Mouse (Mus musculus) midbrain, embryonic 15.5 days (tissue): ENCODE data around the gene Kif14. TPM values are rescaled to one million over a fixed set of nuclear protein-coding genes. Genes with fewer than 3 reads are reported as not detected.
A peak's percentile ranks its signal among the peaks of the same experiment; 100 is the strongest.

Source experiments
- ATAC-seq: fragments of 200-750 bp; cut with Nextera tagmentation; replicated peaks from 2 replicates; pipeline ENCODE4 v1.8.0; 2017; ENCODE audit warnings: moderate TSS enrichment
- H3K27ac ChIP-seq: fragments of 300-500 bp; sonication (generic); 2 replicates; pipeline ENCODE4 v1.5.1; 2015; ENCODE audit warnings: mild to moderate bottlenecking, inconsistent platforms
- H3K27me3 ChIP-seq: fragments of 300-500 bp; sonication (generic); replicated peaks from 2 replicates; pipeline ENCODE4 v1.6.1; 2015; ENCODE audit warnings: inconsistent platforms
- H3K36me3 ChIP-seq: fragments of 300-500 bp; sonication (generic); replicated peaks from 2 replicates; pipeline ENCODE4 v1.6.1; 2015; ENCODE audit warnings: inconsistent platforms
- H3K4me1 ChIP-seq: fragments of 300-500 bp; sonication (generic); 2 replicates; pipeline ENCODE4 v1.6.1; 2015; ENCODE audit warnings: inconsistent platforms
- H3K4me2 ChIP-seq: fragments of 300-500 bp; sonication (generic); 2 replicates; pipeline ENCODE4 v1.6.1; 2015; ENCODE audit warnings: inconsistent platforms, mild to moderate bottlenecking, moderate library complexity
- H3K4me3 ChIP-seq: fragments of 300-500 bp; sonication (generic); 2 replicates; pipeline ENCODE4 v1.5.1; 2015; ENCODE audit warnings: mild to moderate bottlenecking, inconsistent platforms
- H3K9ac ChIP-seq: fragments of 300-500 bp; sonication (generic); 2 replicates; pipeline ENCODE4 v1.6.1; 2015; ENCODE audit warnings: mild to moderate bottlenecking, inconsistent platforms
- H3K9me3 ChIP-seq: fragments of 300-500 bp; sonication (generic); 2 replicates; pipeline ENCODE4 v1.6.1; 2016; ENCODE audit warnings: inconsistent platforms
- WGBS: fragments of 180-500 bp; shearing (Covaris S2); methylation state at CpG from one replicate; pipeline ENCODE4 v1.1.7; 2015; ENCODE audit warnings: mixed read lengths; 5-methylcytosine and 5-hydroxymethylcytosine counted together
- polyA plus RNA-seq: library from polyadenylated mRNA; unstranded; fragments of >200 nt; fragmentation: Nextera tagmentation; extraction: Ambion mirVana; gene quantifications from 2 replicates; pipeline ENCODE4 v1.2.1, GENCODE M21; 2015

The Kif14 gene
- polyA plus RNA-seq, 1 experiment from 2014 or later, result 0.53 TPM

- WGBS, result 70% methylated on average over 5 of the region's 5 CpGs
These were observed 13.7 kb upstream of the Kif14 start for GRCm38 (mm10) chr1:136452421-136452820.

GRCm38 (mm10) chr1:136455756-136456585, 10.2 kb upstream of the Kif14 start:
- Histone ChIP-seq H3K9me3 (no peaks in the 10 kb centered on the region), H3K4me2 (no peak overlapping the region), H3K4me3 (no peak overlapping the region), H3K36me3 (no peaks in the 10 kb centered on the region), H3K4me1 (no peaks in the 10 kb centered on the region), H3K9ac (no peak overlapping the region), H3K27ac (no peak overlapping the region), H3K27me3 (no peaks in the 10 kb centered on the region)
- 77% methylated on average over 17 of the region's 17 CpGs for WGBS
- ATAC-seq, result no peak

More at GRCm38 (mm10) chr1:136452421-136452820, 13.7 kb upstream of the Kif14 start:
- no peak for ATAC-seq
- H3K9ac ChIP-seq, result no peak overlapping the region
- no peaks in the 10 kb centered on the region for H3K36me3 ChIP-seq
- H3K9me3 ChIP-seq, result no peaks in the 10 kb centered on the region
- H3K27ac ChIP-seq, result no peak overlapping the region
- no peak overlapping the region for H3K4me2 ChIP-seq
- H3K4me3 ChIP-seq, result no peak overlapping the region
- no peaks in the 10 kb centered on the region for H3K27me3 ChIP-seq
- no peaks in the 10 kb centered on the region for H3K4me1 ChIP-seq

GRCm38 (mm10) chr1:136456741-136457140, 9.4 kb upstream of the Kif14 start:
- H3K9ac ChIP-seq, result no peak overlapping the region
- no peaks in the 10 kb centered on the region for H3K36me3 ChIP-seq
- no peaks in the 10 kb centered on the region for H3K27me3 ChIP-seq
- no peak overlapping the region for H3K27ac ChIP-seq
- no peaks in the 10 kb centered on the region for H3K4me1 ChIP-seq
- no peak overlapping the region for H3K4me2 ChIP-seq
- H3K4me3 ChIP-seq, result no peak overlapping the region
- WGBS, result 88% methylated on average over 6 of the region's 6 CpGs
- no peak for ATAC-seq
- H3K9me3 ChIP-seq, result no peaks in the 10 kb centered on the region

- H3K27me3 ChIP-seq, result no peaks in the 10 kb centered on the region
- H3K27ac ChIP-seq, result no peak overlapping the region
- H3K4me3 ChIP-seq, result no peak overlapping the region
- no peak overlapping the region for H3K9ac ChIP-seq
- no peaks in the 10 kb centered on the region for H3K36me3 ChIP-seq
- WGBS, result 73% methylated on average over 4 of the region's 4 CpGs
- no peak overlapping the region for H3K4me2 ChIP-seq
- no peak for ATAC-seq
- no peaks in the 10 kb centered on the region for H3K4me1 ChIP-seq
- no peaks in the 10 kb centered on the region for H3K9me3 ChIP-seq
These were observed 8.7 kb upstream of the Kif14 start for GRCm38 (mm10) chr1:136457403-136457802.

GRCm38 (mm10) chr1:136458691-136459245, 7.4 kb upstream of the Kif14 start:
- no peaks in the 10 kb centered on the region for H3K36me3 ChIP-seq
- H3K4me2 ChIP-seq, result no peak overlapping the region
- ATAC-seq, result 0 out of 2 replicates have a peak, but pooled peaks have one; percentile 9
- WGBS, result 30% methylated on average over 9 of the region's 9 CpGs
- no peaks in the 10 kb centered on the region for H3K9me3 ChIP-seq
- H3K27ac ChIP-seq, result no peak overlapping the region
- H3K27me3 ChIP-seq, result no peaks in the 10 kb centered on the region
- H3K9ac ChIP-seq, result no peak overlapping the region
- no peak overlapping the region for H3K4me3 ChIP-seq
- no peaks in the 10 kb centered on the region for H3K4me1 ChIP-seq

GRCm38 (mm10) chr1:136462443-136462842, 3.7 kb upstream of the Kif14 start:
- no peaks in the 10 kb centered on the region for H3K9me3 ChIP-seq
- WGBS, result 53% methylated on average over 10 of the region's 10 CpGs
- H3K36me3 ChIP-seq, result no peaks in the 10 kb centered on the region
- no peak overlapping the region for H3K9ac ChIP-seq
- no peak overlapping the region for H3K4me3 ChIP-seq
- peaks cover 5% of the 10 kb centered on the region for H3K4me1 ChIP-seq
- ATAC-seq, result no peak
- no peak overlapping the region for H3K27ac ChIP-seq
- no peaks in the 10 kb centered on the region for H3K27me3 ChIP-seq
- no peak overlapping the region for H3K4me2 ChIP-seq

GRCm38 (mm10) chr1:136465168-136465567, 975 bp upstream of the Kif14 start:
- no peak overlapping the region for H3K27ac ChIP-seq
- H3K4me3 ChIP-seq, result no peak overlapping the region
- no peaks in the 10 kb centered on the region for H3K36me3 ChIP-seq
- no peaks in the 10 kb centered on the region for H3K9me3 ChIP-seq
- no peak for ATAC-seq
- H3K4me2 ChIP-seq, result no peak overlapping the region
- H3K27me3 ChIP-seq, result no peaks in the 10 kb centered on the region
- H3K9ac ChIP-seq, result no peak overlapping the region
- H3K4me1 ChIP-seq, result peaks cover 5% of the 10 kb centered on the region

GRCm38 (mm10) chr1:136469408-136469807, 3.3 kb downstream of the Kif14 start:
- H3K27ac ChIP-seq, result no peak overlapping the region
- peaks cover 5% of the 10 kb centered on the region for H3K4me1 ChIP-seq
- H3K9me3 ChIP-seq, result no peaks in the 10 kb centered on the region
- no peak overlapping the region for H3K9ac ChIP-seq
- ATAC-seq, result no peak
- WGBS, result 95% methylated on average over 4 of the region's 4 CpGs
- H3K4me3 ChIP-seq, result no peak overlapping the region
- H3K4me2 ChIP-seq, result no peak overlapping the region
- no peaks in the 10 kb centered on the region for H3K27me3 ChIP-seq
- H3K36me3 ChIP-seq, result no peaks in the 10 kb centered on the region

- Histone ChIP-seq H3K4me3 (no peak overlapping the region), H3K4me2 (no peak overlapping the region), H3K27me3 (no peaks in the 10 kb centered on the region), H3K36me3 (no peaks in the 10 kb centered on the region), H3K9me3 (no peaks in the 10 kb centered on the region), H3K27ac (no peak overlapping the region), H3K9ac (no peak overlapping the region), H3K4me1 (peaks cover 5% of the 10 kb centered on the region)
- ATAC-seq, result no peak
- 18% methylated on average over 6 of the region's 6 CpGs for WGBS
These were observed 4.3 kb downstream of the Kif14 start for GRCm38 (mm10) chr1:136470471-136470870.

- Histone ChIP-seq H3K4me1 (no peaks in the 10 kb centered on the region), H3K27ac (no peak overlapping the region), H3K9me3 (no peaks in the 10 kb centered on the region), H3K4me3 (no peak overlapping the region), H3K36me3 (no peaks in the 10 kb centered on the region), H3K9ac (no peak overlapping the region), H3K4me2 (no peak overlapping the region), H3K27me3 (no peaks in the 10 kb centered on the region)
- 83% methylated on average over 5 of the region's 5 CpGs for WGBS
- ATAC-seq, result no peak
These were observed 25.5 kb downstream of the Kif14 start for GRCm38 (mm10) chr1:136491681-136492080.

GRCm38 (mm10) chr1:136492232-136492631, 26.1 kb downstream of the Kif14 start:
- H3K27me3 ChIP-seq, result no peaks in the 10 kb centered on the region
- no peak overlapping the region for H3K27ac ChIP-seq
- no peaks in the 10 kb centered on the region for H3K9me3 ChIP-seq
- H3K4me2 ChIP-seq, result no peak overlapping the region
- no peak overlapping the region for H3K9ac ChIP-seq
- no peak overlapping the region for H3K4me3 ChIP-seq
- no peak for ATAC-seq
- 89% methylated on average over 2 of the region's 2 CpGs for WGBS
- H3K4me1 ChIP-seq, result no peaks in the 10 kb centered on the region
- no peaks in the 10 kb centered on the region for H3K36me3 ChIP-seq

- WGBS, result 88% methylated on average over 13 of the region's 13 CpGs
- ATAC-seq, result no peak
- no peak overlapping the region for H3K4me2 ChIP-seq
- H3K27ac ChIP-seq, result no peak overlapping the region
- no peak overlapping the region for H3K4me3 ChIP-seq
- H3K36me3 ChIP-seq, result no peaks in the 10 kb centered on the region
- no peaks in the 10 kb centered on the region for H3K4me1 ChIP-seq
- no peaks in the 10 kb centered on the region for H3K27me3 ChIP-seq
- no peak overlapping the region for H3K9ac ChIP-seq
- no peaks in the 10 kb centered on the region for H3K9me3 ChIP-seq
These were observed 33.2 kb downstream of the Kif14 start for GRCm38 (mm10) chr1:136499317-136499716.

GRCm38 (mm10) chr1:136502936-136503335, 36.8 kb downstream of the Kif14 start:
- Histone ChIP-seq H3K9ac (no peak overlapping the region), H3K36me3 (no peaks in the 10 kb centered on the region), H3K4me1 (no peaks in the 10 kb centered on the region), H3K27ac (no peak overlapping the region), H3K9me3 (no peaks in the 10 kb centered on the region), H3K4me3 (no peak overlapping the region), H3K27me3 (no peaks in the 10 kb centered on the region), H3K4me2 (no peak overlapping the region)
- WGBS, result 97% methylated on average over 8 of the region's 8 CpGs
- ATAC-seq, result no peak
